Mouse (Mus musculus): ENCODE data around the gene Tmem203. TPM values are rescaled to one million over a fixed set of nuclear protein-coding genes. Genes with fewer than 3 reads are reported as not detected.
"Not testable (repeated sequence)": the region's sequence is repeated elsewhere in the genome, so short reads cannot be mapped to it uniquely, and the experiment has no call there.

Tmem203 gene
- total and polyA plus RNA-seq, 3 experiments, result 21.2 to 28.3 (median 21.5) TPM

DNA sequence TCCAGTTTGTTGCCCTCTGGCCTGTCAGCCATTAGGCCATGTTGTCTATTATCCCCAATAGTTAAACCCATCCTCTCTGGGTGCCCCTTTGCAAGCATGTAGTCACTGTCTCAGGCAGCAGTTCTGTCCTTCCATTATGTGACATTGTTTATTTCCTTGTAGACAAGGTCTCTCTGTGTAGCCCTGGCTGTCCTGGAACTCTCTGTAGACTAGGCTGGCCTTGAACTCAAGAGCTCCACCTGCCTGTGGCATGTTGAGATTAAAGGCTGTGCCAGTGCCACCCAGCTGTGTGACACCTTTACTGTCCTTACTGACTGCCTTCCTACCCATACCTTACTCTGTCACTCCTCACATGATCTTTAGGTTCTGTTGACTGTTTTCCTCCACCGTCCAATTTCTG, 2.9 kb upstream of the Tmem203 start:
- Histone ChIP-seq H3K79me2 (replicated peaks; ENCODE audit: control insufficient read depth, extremely low read depth, insufficient read depth, poor library complexity, severe bottlenecking) (peaks cover 14% of the 10 kb centered on the region), H3K4me2 (ENCODE audit: insufficient read depth, low read depth, poor library complexity, severe bottlenecking) (no peak overlapping the region), H3K27ac (ENCODE audit: insufficient read depth, low read depth) (no peak overlapping the region), H3K36me3 (replicated peaks in 1 of 2; ENCODE audit: control insufficient read depth in 1 of 2, insufficient read depth in 1 of 2, low read length in 1 of 2) (peaks cover 60 to 68% of the 10 kb centered on the region in 2 experiments), H3K9me3 (replicated peaks; ENCODE audit: low read length) (no peaks in the 10 kb centered on the region), H3K4me3 (replicated peaks in 1 of 3; ENCODE audit: low read depth in 2 of 3, low read length in 2 of 3, poor library complexity in 1 of 3) (no peak overlapping the region), H3K4me1 (ENCODE audit: control insufficient read depth in 1 of 2, insufficient read depth in 2 of 2) (peaks cover 0 to 17% of the 10 kb centered on the region in 2 experiments; a peak in 2 of 4 replicates), H3K27me3 (replicated peaks) (no peaks in the 10 kb centered on the region), H3K9ac (ENCODE audit: insufficient read depth, low read depth) (no peak overlapping the region)
- in situ Hi-C loops (cut with MboI; ENCODE audit: low pct_ligation_motif_present, low pct_unique_long_range_greater_than_20kb, low sequenced_read_pairs) (loop anchor here (5.0 kb wide), 1 partner anchor 45 kb away; no protein-coding TSS in a partner anchor), dilution Hi-C loops (cut with MboI; ENCODE audit: extremely low pct_ligation_motif_present, extremely low pct_unique_long_range_greater_than_20kb, low sequenced_read_pairs) (no loop called here)
- peak; percentile 45 for DNase-seq (ENCODE audit: extremely low read depth)
- TF ChIP-seq MAZ (IDR thresholded peaks at IDR 0.05; ENCODE audit: low read depth, low read length) (no peak), CTCF (conservative IDR thresholded peaks at IDR 0.05 in 1 of 2, IDR thresholded peaks at IDR 0.05 in 1 of 2; ENCODE audit: low read depth in 2 of 2, low read length in 2 of 2) (peak in 1 of 2 experiments; percentile 71; a peak in 2 of 4 replicates), POLR2A (IDR thresholded peaks at IDR 0.05; ENCODE audit: low read depth, low read length) (no peak), RAD21 (IDR thresholded peaks at IDR 0.05; ENCODE audit: low read depth, low read length) (peak; percentile 28), ZNF384 (IDR thresholded peaks at IDR 0.05; ENCODE audit: low read depth, low read length) (no peak), CHD1 (IDR thresholded peaks at IDR 0.05; ENCODE audit: low read depth, low read length) (no peak), SMC3 (IDR thresholded peaks at IDR 0.05; ENCODE audit: low read depth, low read length) (peak; percentile 68)

DNA sequence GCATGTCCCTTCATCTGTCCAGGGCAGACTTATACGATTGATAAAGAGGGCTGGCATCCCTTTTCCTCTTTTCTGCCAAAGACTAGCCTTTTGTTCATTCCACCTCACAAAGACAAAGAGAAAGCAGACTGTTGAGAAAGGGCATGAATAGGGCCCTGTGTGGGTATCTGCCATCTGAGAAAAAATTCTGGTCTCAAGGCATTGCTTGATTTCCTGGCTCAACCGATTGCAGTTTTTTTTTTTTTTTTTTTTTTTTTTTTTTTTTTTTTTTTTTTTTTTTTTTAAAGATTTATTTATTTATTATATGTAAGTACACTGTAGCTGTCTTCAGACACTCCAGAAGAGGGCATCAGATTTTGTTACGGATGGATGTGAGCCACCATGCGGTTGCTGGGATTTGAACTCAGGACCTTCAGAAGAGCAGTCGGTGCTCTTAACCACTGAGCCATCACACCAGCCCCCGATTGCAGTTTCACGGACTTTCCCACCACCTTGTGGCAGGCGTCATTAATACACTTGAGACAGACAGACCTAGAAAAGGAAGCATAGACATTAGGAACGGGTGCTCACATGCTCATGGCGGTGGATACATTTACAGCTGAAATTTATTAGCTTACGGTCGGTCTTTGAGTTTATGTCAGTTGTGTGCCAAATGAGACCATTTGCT, 1.3 kb downstream of the Tmem203 start:
- peak; percentile 91 for DNase-seq (ENCODE audit: extremely low read depth)
- H3K27ac ChIP-seq (ENCODE audit: insufficient read depth, low read depth); H3K27me3 ChIP-seq (replicated peaks); dilution Hi-C loops (cut with MboI; ENCODE audit: extremely low pct_ligation_motif_present, extremely low pct_unique_long_range_greater_than_20kb, low sequenced_read_pairs); H3K9me3 ChIP-seq (replicated peaks; ENCODE audit: low read length); in situ Hi-C loops (cut with MboI; ENCODE audit: low pct_ligation_motif_present, low pct_unique_long_range_greater_than_20kb, low sequenced_read_pairs): not testable (repeated sequence)
- Histone ChIP-seq H3K79me2 (replicated peaks; ENCODE audit: control insufficient read depth, extremely low read depth, insufficient read depth, poor library complexity, severe bottlenecking) (peaks cover 14% of the 10 kb centered on the region), H3K9ac (ENCODE audit: insufficient read depth, low read depth) (peak overlapping the region; percentile 83), H3K4me1 (ENCODE audit: control insufficient read depth in 1 of 2, insufficient read depth in 2 of 2) (peaks cover 0 to 17% of the 10 kb centered on the region in 2 experiments; a peak in 2 of 4 replicates), H3K36me3 (replicated peaks in 1 of 2; ENCODE audit: control insufficient read depth in 1 of 2, insufficient read depth in 1 of 2, low read length in 1 of 2) (peaks cover 20 to 25% of the 10 kb centered on the region in 2 experiments), H3K4me2 (ENCODE audit: insufficient read depth, low read depth, poor library complexity, severe bottlenecking) (peak overlapping the region; percentile 96), H3K4me3 (replicated peaks in 1 of 3; ENCODE audit: low read depth in 2 of 3, low read length in 2 of 3, poor library complexity in 1 of 3) (peak overlapping the region; percentile 85 to 97 (median 87))
- TF ChIP-seq CTCF (conservative IDR thresholded peaks at IDR 0.05 in 1 of 2, IDR thresholded peaks at IDR 0.05 in 1 of 2; ENCODE audit: low read depth in 2 of 2, low read length in 2 of 2) (peak; percentile 10 to 68; a peak in 3 of 4 replicates), ELF1 (IDR thresholded peaks at IDR 0.05; ENCODE audit: low read depth, low read length) (peak; percentile 20; the same call in 1 of the 2 replicates), SIN3A (IDR thresholded peaks at IDR 0.05; ENCODE audit: low read length) (peak; percentile 53; the same call in 1 of the 2 replicates), HCFC1 (IDR thresholded peaks at IDR 0.05; ENCODE audit: low read depth, low read length) (peak; percentile 45; the same call in 1 of the 2 replicates), TCF12 (IDR thresholded peaks at IDR 0.05; ENCODE audit: low read depth, low read length) (0 out of 2 replicates have a peak, but pooled peaks have one; percentile 23), MAZ (IDR thresholded peaks at IDR 0.05; ENCODE audit: low read depth, low read length) (peak; percentile 58; the same call in 1 of the 2 replicates), RAD21 (IDR thresholded peaks at IDR 0.05; ENCODE audit: low read depth, low read length) (peak; percentile 62), ZNF384 (IDR thresholded peaks at IDR 0.05; ENCODE audit: low read depth, low read length) (peak; percentile 71), TBP (conservative IDR thresholded peaks at IDR 0.05; ENCODE audit: low read depth, low read length) (peak; percentile 93), SMC3 (IDR thresholded peaks at IDR 0.05; ENCODE audit: low read depth, low read length) (peak; percentile 59)
